11 mouse cellular contexts compared by ENCODE assay signal in the genomic region with DNA sequence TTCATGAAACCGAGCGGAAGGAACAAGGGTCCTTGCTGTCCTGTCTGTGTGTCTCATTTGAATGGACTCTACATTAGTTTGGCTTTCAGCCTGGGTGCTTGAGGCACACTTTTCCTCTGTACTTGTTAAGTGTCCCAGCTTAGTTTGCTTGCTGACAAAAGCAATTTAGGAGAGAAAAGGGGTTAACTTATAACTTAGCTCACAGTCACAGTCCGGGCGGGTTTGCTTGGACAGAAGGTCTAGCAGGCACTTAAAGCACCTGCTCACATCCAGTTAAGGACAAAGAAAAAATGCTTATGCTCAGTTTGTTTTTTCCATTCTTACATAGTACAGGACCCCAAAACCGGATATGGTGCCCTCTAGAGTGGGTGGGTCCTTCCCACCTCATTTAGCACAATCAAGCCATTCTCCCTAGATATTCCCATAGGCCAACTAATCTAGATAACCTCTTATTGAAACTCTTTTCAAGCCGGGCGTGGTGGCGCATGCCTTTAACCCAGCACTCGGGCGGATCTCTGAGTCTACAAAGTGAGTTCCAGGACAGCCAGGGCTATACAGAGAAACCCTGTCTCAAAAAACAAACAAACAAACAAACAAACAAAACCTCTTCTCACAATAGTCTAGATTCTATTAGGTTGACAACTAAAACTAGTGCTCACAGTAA. TPM values are rescaled to one million over a fixed set of nuclear protein-coding genes. Genes with fewer than 3 reads are reported as not detected.
DNase-seq lines count a peak whose midpoint lies in the region; ATAC-seq lines count a peak whose summit lies in the region.
"Had no signal": no experiment of that assay in that cellular context is flagged by ENCODE, and none has a peak within 500 bp of the region (broad histone marks: within the 10 kb centered on the region; RNA-seq: fewer than 3 reads in every experiment).

No protein-coding gene starts in this region.

- H3K27ac ChIP-seq in heart, embryonic 16.5 days (ENCODE audit: low read length) = peak overlapping the region; percentile 39
- H3K27ac ChIP-seq in midbrain, embryonic 15.5 days = no peak overlapping the region
- H3K27ac ChIP-seq in midbrain, embryonic 14.5 days (replicated peaks; ENCODE audit: low read depth, low read length) = no peak overlapping the region
- H3K27ac ChIP-seq in kidney, embryonic 14.5 days (ENCODE audit: low read depth, low read length) = peak overlapping the region; percentile 2; the same call in 1 of the 2 replicates
- no peak overlapping the region for H3K27ac ChIP-seq in stomach, embryonic 16.5 days (ENCODE audit: low read length)

- 0 out of 2 replicates have a peak, but pooled peaks cover 4% of the 10 kb centered on the region for H3K36me3 ChIP-seq in heart, embryonic 16.5 days (ENCODE audit: control insufficient read depth, insufficient read depth)
- no peaks in the 10 kb centered on the region for H3K36me3 ChIP-seq in midbrain, embryonic 15.5 days (replicated peaks)
- H3K36me3 ChIP-seq in midbrain, embryonic 14.5 days (ENCODE audit: control insufficient read depth, insufficient read depth, low read length) = 0 out of 2 replicates have a peak, but pooled peaks cover 4% of the 10 kb centered on the region
- no peaks in the 10 kb centered on the region for H3K36me3 ChIP-seq in kidney, embryonic 14.5 days (ENCODE audit: control insufficient read depth, insufficient read depth, low read length)
- H3K36me3 ChIP-seq in stomach, embryonic 16.5 days (ENCODE audit: control insufficient read depth, insufficient read depth, low read length) = no peaks in the 10 kb centered on the region; the same call in 1 of the 2 replicates

- no peak for ATAC-seq in heart, embryonic 16.5 days (replicated peaks; ENCODE audit: extremely low read depth, insufficient read depth, low FRiP score)
- peak; percentile 32; the same call in 1 of the 2 replicates for ATAC-seq in midbrain, embryonic 15.5 days (replicated peaks)
- ATAC-seq in midbrain, embryonic 14.5 days (ENCODE audit: low FRiP score, low TSS enrichment) = no peak
- ATAC-seq in kidney, embryonic 14.5 days (ENCODE audit: low FRiP score, low TSS enrichment) = no peak
- ATAC-seq in stomach, embryonic 16.5 days (ENCODE audit: insufficient read depth, low FRiP score) = peak; percentile 34; the same call in 1 of the 2 replicates

- H3K9ac ChIP-seq in heart, embryonic 16.5 days (ENCODE audit: low read length) = no peak overlapping the region
- H3K9ac ChIP-seq in midbrain, embryonic 15.5 days = no peak overlapping the region
- H3K9ac ChIP-seq in midbrain, embryonic 14.5 days (replicated peaks; ENCODE audit: low read length) = no peak overlapping the region
- no peak overlapping the region for H3K9ac ChIP-seq in kidney, embryonic 14.5 days (ENCODE audit: low read depth, low read length)
- no peak overlapping the region for H3K9ac ChIP-seq in stomach, embryonic 16.5 days (ENCODE audit: low read length)

- no peak overlapping the region for H3K4me3 ChIP-seq in heart, embryonic 16.5 days (ENCODE audit: low read length)
- H3K4me3 ChIP-seq in midbrain, embryonic 15.5 days = no peak overlapping the region
- H3K4me3 ChIP-seq in midbrain, embryonic 14.5 days (replicated peaks; ENCODE audit: low read depth, low read length) = no peak overlapping the region
- H3K4me3 ChIP-seq in kidney, embryonic 14.5 days (ENCODE audit: low read length) = no peak overlapping the region
- H3K4me3 ChIP-seq in stomach, embryonic 16.5 days (replicated peaks; ENCODE audit: low read length) = no peak overlapping the region

- DNase-seq in heart, adult 11 months = no peak
- no peak for DNase-seq in midbrain, embryonic 14.5 days
- DNase-seq in urinary bladder, postnatal 10 days (ENCODE audit: low spot score) = no peak
- DNase-seq in left cerebral cortex, postnatal 4 days = no peak
- DNase-seq: heart, postnatal 14 days; thymus, postnatal 36 days had no signal

- no peaks in the 10 kb centered on the region for H3K9me3 ChIP-seq in heart, embryonic 16.5 days (replicated peaks; ENCODE audit: control insufficient read depth, low read length)
- H3K9me3 ChIP-seq in midbrain, embryonic 15.5 days = no peaks in the 10 kb centered on the region
- H3K9me3 ChIP-seq in midbrain, embryonic 14.5 days (ENCODE audit: control insufficient read depth, low read length) = no peaks in the 10 kb centered on the region
- no peaks in the 10 kb centered on the region for H3K9me3 ChIP-seq in kidney, embryonic 14.5 days (ENCODE audit: control insufficient read depth, low read length)
- H3K9me3 ChIP-seq in stomach, embryonic 16.5 days (replicated peaks; ENCODE audit: control insufficient read depth, low read length) = no peaks in the 10 kb centered on the region

- H3K4me2 ChIP-seq in heart, embryonic 16.5 days (ENCODE audit: low read depth, low read length) = no peak overlapping the region
- no peak overlapping the region for H3K4me2 ChIP-seq in midbrain, embryonic 15.5 days
- no peak overlapping the region for H3K4me2 ChIP-seq in midbrain, embryonic 14.5 days (ENCODE audit: low read length)
- H3K4me2 ChIP-seq in kidney, embryonic 14.5 days (replicated peaks; ENCODE audit: low read depth, low read length) = no peak overlapping the region
- no peak overlapping the region for H3K4me2 ChIP-seq in stomach, embryonic 16.5 days (ENCODE audit: low read depth, low read length)
- H3K4me2 ChIP-seq: liver, embryonic 11.5 days had no signal

- H3K27me3 ChIP-seq in heart, embryonic 16.5 days (ENCODE audit: control insufficient read depth, insufficient read depth, low read length) = no peaks in the 10 kb centered on the region
- H3K27me3 ChIP-seq in midbrain, embryonic 15.5 days (replicated peaks) = no peaks in the 10 kb centered on the region
- H3K27me3 ChIP-seq in midbrain, embryonic 14.5 days (ENCODE audit: control insufficient read depth, insufficient read depth, low read length) = no peaks in the 10 kb centered on the region
- no peaks in the 10 kb centered on the region for H3K27me3 ChIP-seq in kidney, embryonic 14.5 days (ENCODE audit: control insufficient read depth, insufficient read depth, low read length)
- H3K27me3 ChIP-seq in stomach, embryonic 16.5 days (ENCODE audit: control insufficient read depth, insufficient read depth, low read length) = no peaks in the 10 kb centered on the region

- WGBS in heart, embryonic 16.5 days = 54% methylated on average over 10 of the region's 10 CpGs
- 55% methylated on average over 10 of the region's 10 CpGs for WGBS in midbrain, embryonic 15.5 days
- 56% methylated on average over 10 of the region's 10 CpGs for WGBS in midbrain, embryonic 14.5 days
- 66% methylated on average over 10 of the region's 10 CpGs for WGBS in kidney, embryonic 14.5 days
- WGBS in stomach, embryonic 16.5 days = 51% methylated on average over 10 of the region's 10 CpGs

- H3K4me1 ChIP-seq in heart, embryonic 16.5 days (ENCODE audit: control insufficient read depth, insufficient read depth, low read length) = peaks cover 44% of the 10 kb centered on the region
- peaks cover 15% of the 10 kb centered on the region for H3K4me1 ChIP-seq in midbrain, embryonic 15.5 days
- H3K4me1 ChIP-seq in midbrain, embryonic 14.5 days (ENCODE audit: control insufficient read depth, insufficient read depth, low read length) = no peaks in the 10 kb centered on the region; the same call in 1 of the 2 replicates
- peaks cover 20% of the 10 kb centered on the region for H3K4me1 ChIP-seq in kidney, embryonic 14.5 days (ENCODE audit: control insufficient read depth, insufficient read depth, low read length)
- H3K4me1 ChIP-seq in stomach, embryonic 16.5 days (ENCODE audit: control insufficient read depth, insufficient read depth, low read length) = peaks cover 28% of the 10 kb centered on the region

- intact Hi-C loops in left cerebral cortex, postnatal 4 days (cut with DNase I) = no loop called here

RNA-seq across cellular contexts. Expression of gene Senp6, which starts 17.9 kb away (rescaled TPM):
- polyA plus RNA-seq in heart, embryonic 16.5 days (2015; fragmentation: Nextera tagmentation; extraction: Ambion mirVana) = 30.4 and 32.0 TPM in 2 replicates
- polyA plus RNA-seq in midbrain, embryonic 15.5 days (2015; fragmentation: Nextera tagmentation; extraction: Ambion mirVana) = 54.7 and 55.0 TPM in 2 replicates
- 64.4 and 73.4 TPM in 2 replicates for polyA plus RNA-seq in midbrain, embryonic 14.5 days (2014; fragmentation: Nextera tagmentation; extraction: Ambion mirVana)
- polyA plus RNA-seq in kidney, embryonic 14.5 days (2014; fragmentation: Nextera tagmentation; extraction: Ambion mirVana) = 73.5 and 82.3 TPM in 2 replicates
- polyA plus RNA-seq in stomach, embryonic 16.5 days (2015; fragmentation: Nextera tagmentation; extraction: Ambion mirVana) = 32.7 and 39.2 TPM in 2 replicates
- total RNA-seq in left cerebral cortex, postnatal 4 days (2021) = 100 to 1,000 TPM; 119 to 131 TPM

Comparison
In these comparisons a context has a peak if more than half of its experiments do, and no peak if none do; other contexts are left out.
1. ATAC-seq: peak in midbrain, embryonic 15.5 days (single experiment) and stomach, embryonic 16.5 days (single experiment); none in heart, embryonic 16.5 days (single experiment), midbrain, embryonic 14.5 days (single experiment) and kidney, embryonic 14.5 days (single experiment).
2. H3K27ac ChIP-seq: peak in heart, embryonic 16.5 days (single experiment) and kidney, embryonic 14.5 days (single experiment); none in midbrain, embryonic 15.5 days (single experiment), midbrain, embryonic 14.5 days (single experiment) and stomach, embryonic 16.5 days (single experiment).